Mouse (Mus musculus) kidney, adult 2 months (tissue): ENCODE results near the gene Cyp2d9. TPM values are rescaled to one million over a fixed set of nuclear protein-coding genes. Genes with fewer than 3 reads are reported as not detected.
"Not testable (repeated sequence)": the region's sequence is repeated elsewhere in the genome, so short reads cannot be mapped to it uniquely, and the experiment has no call there.

Experiments used
- DNase-seq: peaks from one replicate; pipeline ENCODE4 v3.0.0; 2021
- H3K27ac ChIP-seq: fragments of 200-500 bp; 2 replicates; pipeline ENCODE4 v1.5.1; 2012; ENCODE audit warnings: low read depth, low read length, control low read depth, inconsistent platforms; ENCODE audit not compliant: insufficient read depth
- H3K27me3 ChIP-seq: fragments of 200-500 bp; replicated peaks from 2 replicates; pipeline ENCODE4 v1.6.1; 2012; ENCODE audit warnings: mild to moderate bottlenecking, moderate library complexity, low read length, inconsistent platforms; ENCODE audit not compliant: control insufficient read depth, insufficient read depth
- H3K36me3 ChIP-seq: fragments of 200-500 bp; 2 replicates; pipeline ENCODE4 v1.6.1; 2012; ENCODE audit warnings: mild to moderate bottlenecking, moderate library complexity, low read length, inconsistent platforms; ENCODE audit not compliant: control insufficient read depth, insufficient read depth
- H3K4me1 ChIP-seq: fragments of 200-500 bp; 2 replicates; pipeline ENCODE4 v1.6.1; 2011; ENCODE audit warnings: low read length; ENCODE audit not compliant: control insufficient read depth, insufficient read depth
- H3K4me3 ChIP-seq: fragments of 200-500 bp; 2 replicates; pipeline ENCODE4 v1.5.1; 2011; ENCODE audit warnings: mild to moderate bottlenecking, low read depth, low read length, control low read depth; ENCODE audit not compliant: insufficient read depth
- CTCF ChIP-seq: fragments of 200-500 bp; conservative IDR thresholded peaks from 2 replicates; pipeline ENCODE4 v1.5.1; 2011; ENCODE audit warnings: low read depth, mild to moderate bottlenecking, control low read depth, low read length, moderate library complexity, mixed read lengths; ENCODE audit not compliant: insufficient read depth, insufficient read length
- POLR2A ChIP-seq: fragments of 200-500 bp; IDR thresholded peaks from one replicate; pipeline ENCODE4 v1.6.1; 2011; ENCODE audit warnings: low read depth, low read length, control low read depth
- WGBS: fragments of 180-500 bp; shearing (Covaris S2); methylation state at CpG from one replicate; pipeline ENCODE4 v1.1.7; 2018; 5-methylcytosine and 5-hydroxymethylcytosine counted together
- polyA plus RNA-seq: library from polyadenylated mRNA; depleted of rRNA; stranded (reverse); fragments of >200 nt; gene quantifications from 2 replicates; pipeline ENCODE4 v1.2.3, GENCODE M21; 2012; rRNA removed

Gene Cyp2d9
- 29.6 and 49.9 TPM in 2 replicates for polyA plus RNA-seq

DNA sequence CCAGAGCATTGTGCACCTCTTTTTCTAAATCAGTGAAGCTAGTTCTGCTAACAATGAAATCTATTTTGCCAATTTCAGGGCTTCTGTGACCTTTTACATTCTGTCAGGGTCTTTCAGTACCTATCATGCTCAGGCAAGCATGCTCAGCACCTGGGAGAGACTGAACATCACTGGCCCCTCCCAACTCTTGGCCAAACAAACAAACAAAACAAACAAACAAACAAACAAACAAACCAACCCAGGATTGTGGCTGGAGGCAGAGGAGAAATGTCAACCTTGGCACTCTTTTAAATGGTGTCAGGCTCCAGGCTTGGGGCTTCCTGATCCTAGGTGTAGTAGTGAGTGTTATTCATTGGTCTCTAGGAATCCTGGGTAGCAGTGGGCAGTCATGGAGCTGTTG, at the start of gene Cyp2d9:
Gene Cyp2d9, plus strand, starts transcription at position 301 of the 400 bp plus-strand sequence.
- no peak for DNase-seq
- H3K4me3 ChIP-seq, result no peak within 1 kb of the TSS
- H3K27ac ChIP-seq, result no peak within 1 kb of the TSS
- H3K27me3 ChIP-seq, result no peaks in the 10 kb centered on the region
- no peaks in the 10 kb centered on the region for H3K36me3 ChIP-seq
- TF ChIP-seq CTCF (no peak), POLR2A (no peak)
- H3K4me1 ChIP-seq, result no peaks in the 10 kb centered on the region

DNA sequence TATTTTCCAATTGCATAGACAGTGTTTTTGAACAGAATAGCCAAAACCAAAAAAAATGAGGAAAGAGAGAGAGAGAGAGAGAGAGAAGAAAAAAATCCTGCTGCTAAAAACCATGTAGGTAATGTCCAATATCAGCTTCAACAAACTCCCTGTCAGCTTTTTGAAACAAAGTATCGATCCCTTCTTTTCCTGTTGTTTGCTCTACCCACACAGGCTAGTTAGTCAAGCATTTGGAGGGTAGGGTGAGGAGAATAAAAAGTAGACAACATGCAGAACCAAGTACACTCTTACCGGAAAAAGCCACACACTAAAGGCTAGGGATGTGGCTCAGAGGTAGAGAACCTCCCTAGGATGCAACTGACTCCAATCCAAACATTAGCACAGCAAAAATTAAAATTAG, 47.5 kb upstream of the Cyp2d9 start:
- no peak for TF ChIP-seq POLR2A
- no peak for TF ChIP-seq CTCF
- WGBS, result 95% methylated on average over 2 of the region's 2 CpGs
- no peaks in the 10 kb centered on the region for H3K27me3 ChIP-seq
- H3K36me3 ChIP-seq, result no peaks in the 10 kb centered on the region
- no peak overlapping the region for H3K27ac ChIP-seq
- no peaks in the 10 kb centered on the region for H3K4me1 ChIP-seq
- H3K4me3 ChIP-seq, result no peak overlapping the region
- no peak for DNase-seq

DNA sequence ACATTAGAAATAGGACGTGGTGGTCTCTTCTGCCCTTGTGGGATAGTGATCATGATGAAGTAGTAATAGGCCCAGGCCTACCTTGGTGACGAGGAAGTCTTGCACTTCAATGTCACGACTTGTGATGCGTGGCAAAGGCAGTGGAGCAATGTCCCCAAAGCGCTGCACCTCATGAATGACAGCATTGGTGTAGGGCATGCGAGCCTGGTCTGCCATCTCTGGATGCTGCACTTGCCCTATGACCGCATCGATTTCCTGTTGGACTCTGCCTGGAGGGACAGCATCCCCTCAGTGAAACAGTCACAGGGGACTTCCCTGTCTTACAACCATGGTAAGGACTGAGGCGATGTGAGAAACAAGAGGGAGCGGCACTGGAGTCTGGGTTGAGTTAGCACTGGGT, 43.3 kb upstream of the Cyp2d9 start:
- not testable (repeated sequence) for H3K27ac ChIP-seq, DNase-seq, H3K4me3 ChIP-seq, H3K36me3 ChIP-seq, H3K4me1 ChIP-seq, H3K27me3 ChIP-seq
- 93% methylated on average over 10 of the region's 10 CpGs for WGBS

DNA sequence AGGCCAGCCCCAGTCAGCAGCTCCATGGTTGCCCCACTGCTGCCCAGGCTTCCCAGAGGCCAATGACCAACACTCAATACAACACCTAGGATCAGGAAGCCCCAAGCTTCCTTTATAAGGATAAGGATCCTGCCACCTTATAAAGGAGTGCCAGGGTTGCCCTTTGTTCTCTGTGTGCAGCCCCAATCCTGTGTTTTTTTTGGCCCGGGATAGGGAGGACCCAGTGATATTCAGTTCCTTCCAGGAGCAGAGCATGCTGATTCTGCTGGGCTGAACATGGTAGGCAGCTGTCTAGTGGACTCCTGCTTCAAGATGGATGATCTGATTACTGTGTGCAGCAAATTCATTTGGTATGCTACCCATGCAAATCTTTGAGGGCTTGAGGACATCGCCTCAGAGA, 39.3 kb upstream of the Cyp2d9 start, which contains the start of gene Cyp2d11:
Gene Cyp2d11, minus strand, starts transcription at position 101 of the 400 bp plus-strand sequence.
- not testable (repeated sequence) for DNase-seq, H3K27me3 ChIP-seq, H3K4me1 ChIP-seq, H3K36me3 ChIP-seq, H3K27ac ChIP-seq, H3K4me3 ChIP-seq
- 86% methylated on average over 2 of the region's 2 CpGs for WGBS

DNA sequence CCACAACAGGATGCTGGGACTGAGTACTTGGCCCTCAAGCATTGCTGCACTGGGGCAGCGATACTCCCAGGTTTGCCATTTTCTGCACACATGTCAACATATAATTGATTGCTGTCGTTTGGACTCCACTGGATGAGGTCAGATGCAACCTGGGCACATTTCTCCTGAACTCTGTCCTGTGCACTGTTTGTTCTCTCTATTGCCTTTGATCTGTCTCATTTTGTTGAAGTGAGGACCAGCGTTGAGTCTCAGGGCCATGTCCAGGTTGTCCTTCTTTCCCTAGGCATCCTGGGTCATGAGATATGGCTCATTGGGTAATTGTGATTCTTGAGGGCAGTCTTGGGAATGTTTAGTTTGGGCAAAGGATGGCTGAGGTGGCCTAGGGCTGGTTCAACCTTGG, 37.3 kb upstream of the Cyp2d9 start:
- 81% methylated on average over 3 of the region's 3 CpGs for WGBS
- not testable (repeated sequence) for H3K27me3 ChIP-seq, H3K27ac ChIP-seq, H3K4me1 ChIP-seq, H3K4me3 ChIP-seq, DNase-seq, H3K36me3 ChIP-seq

- WGBS, result 63% methylated on average over 2 of the region's 2 CpGs
- no peaks in the 10 kb centered on the region for H3K4me1 ChIP-seq
- TF ChIP-seq CTCF (no peak), POLR2A (no peak)
- H3K27me3 ChIP-seq, result no peaks in the 10 kb centered on the region
- H3K36me3 ChIP-seq, result no peaks in the 10 kb centered on the region
- H3K4me3 ChIP-seq, result no peak overlapping the region
- no peak overlapping the region for H3K27ac ChIP-seq
- DNase-seq, result no peak
These were observed 31.7 kb upstream of the Cyp2d9 start for GRCm38 (mm10) chr15:82401516-82401915.

DNA sequence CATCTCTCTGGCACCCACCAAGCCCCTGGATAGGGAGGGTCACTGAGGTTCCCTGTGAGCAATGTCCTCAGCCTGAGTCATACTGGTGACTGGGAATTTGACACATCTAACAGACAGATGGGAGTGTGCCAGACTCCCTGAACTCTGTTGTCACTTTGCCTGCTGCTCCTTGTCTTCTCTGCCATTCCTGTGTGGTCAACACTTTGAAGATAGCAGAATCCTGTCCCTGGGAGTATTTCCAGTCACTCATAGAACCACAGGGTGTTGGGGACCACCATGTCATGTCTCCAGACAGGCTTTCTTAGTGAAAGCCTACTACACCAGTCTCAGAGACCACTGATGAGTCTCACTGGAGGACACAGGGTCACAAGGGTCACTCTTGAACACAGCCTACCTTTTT, 31.1 kb upstream of the Cyp2d9 start:
- Histone ChIP-seq H3K27me3 (no peaks in the 10 kb centered on the region), H3K4me3 (no peak overlapping the region), H3K4me1 (no peaks in the 10 kb centered on the region), H3K36me3 (no peaks in the 10 kb centered on the region), H3K27ac (no peak overlapping the region)
- TF ChIP-seq CTCF, result no peak
- no peak for TF ChIP-seq POLR2A
- DNase-seq, result no peak

DNA sequence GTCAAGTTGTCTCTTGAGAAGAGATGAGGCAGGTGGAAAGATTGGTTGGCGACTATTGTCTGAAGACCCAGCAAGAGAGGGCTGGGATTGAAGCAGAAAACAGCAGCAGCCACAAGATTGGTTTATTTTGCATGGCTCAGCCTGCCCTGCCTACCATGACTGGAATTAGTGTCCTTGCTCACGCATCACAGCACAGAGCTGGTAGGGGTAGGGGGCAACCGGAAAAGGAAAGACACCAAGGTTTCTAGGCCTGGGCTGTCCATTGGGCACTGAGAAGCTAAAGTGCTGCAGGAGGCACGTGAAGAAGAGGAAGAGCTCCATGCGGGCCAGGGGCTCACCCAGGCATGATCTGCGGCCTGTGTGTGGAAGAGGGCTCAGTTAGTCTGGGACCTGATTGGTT, 30.5 kb upstream of the Cyp2d9 start:
- no peak for DNase-seq
- Histone ChIP-seq H3K36me3 (no peaks in the 10 kb centered on the region), H3K4me1 (no peaks in the 10 kb centered on the region), H3K27me3 (no peaks in the 10 kb centered on the region), H3K4me3 (no peak overlapping the region), H3K27ac (no peak overlapping the region)
- 93% methylated on average over 6 of the region's 6 CpGs for WGBS
- TF ChIP-seq CTCF (no peak), POLR2A (no peak)
